Mouse (Mus musculus) skeletal muscle tissue, adult 2 months (tissue): Measurements from ENCODE around the gene Fam114a1.

Source experiments
- DNase-seq: peaks from one replicate; pipeline ENCODE4 v3.0.0-alpha.2; 2012; ENCODE audit warnings: low read depth, low spot score

Fam114a1 gene

GRCm38 (mm10) chr5:64969861-64970771, at the start of gene Fam114a1:
Gene Fam114a1 (plus strand): TSS chr5:64970071.
- DNase-seq, result peak; percentile 39

GRCm38 (mm10) chr5:64922891-64923381, 46.9 kb upstream of the Fam114a1 start:
- DNase-seq, result no peak

GRCm38 (mm10) chr5:64932215-64932614, 37.7 kb upstream of the Fam114a1 start:
- no peak for DNase-seq

- no peak for DNase-seq
Measured at GRCm38 (mm10) chr5:64932775-64933174, 37.1 kb upstream of the Fam114a1 start.

- DNase-seq, result no peak
Measured at GRCm38 (mm10) chr5:64951486-64951885, 18.4 kb upstream of the Fam114a1 start.

- DNase-seq, result no peak
Measured at GRCm38 (mm10) chr5:64954931-64955330, 14.9 kb upstream of the Fam114a1 start.

GRCm38 (mm10) chr5:64958991-64959842, 10.7 kb upstream of the Fam114a1 start:
- no peak for DNase-seq

- peak; percentile 29 for DNase-seq
Measured at GRCm38 (mm10) chr5:64959843-64960230, 10.0 kb upstream of the Fam114a1 start, which contains the start of gene Tlr6. Gene Tlr6 (minus strand): TSS chr5:64960097.

- peak; percentile 39 for DNase-seq
Measured at GRCm38 (mm10) chr5:64960857-64961391, 8.9 kb upstream of the Fam114a1 start.

- no peak for DNase-seq
Measured at GRCm38 (mm10) chr5:64963271-64963670, 6.6 kb upstream of the Fam114a1 start.

- DNase-seq, result no peak
Measured at GRCm38 (mm10) chr5:64963735-64964134, 6.1 kb upstream of the Fam114a1 start.

- peak; percentile 18 for DNase-seq
Measured at GRCm38 (mm10) chr5:64968961-64969860, 660 bp upstream of the Fam114a1 start.

- no peak for DNase-seq
Measured at GRCm38 (mm10) chr5:64975121-64975520, 5.2 kb downstream of the Fam114a1 start.

- no peak for DNase-seq
Measured at GRCm38 (mm10) chr5:64977128-64977527, 7.3 kb downstream of the Fam114a1 start.

GRCm38 (mm10) chr5:64985971-64986370, 16.1 kb downstream of the Fam114a1 start:
- DNase-seq, result no peak

GRCm38 (mm10) chr5:64989940-64990339, 20.1 kb downstream of the Fam114a1 start:
- DNase-seq, result no peak

GRCm38 (mm10) chr5:64992540-64992939, 22.7 kb downstream of the Fam114a1 start:
- peak; percentile 11 for DNase-seq

GRCm38 (mm10) chr5:64995408-64995807, 25.5 kb downstream of the Fam114a1 start:
- DNase-seq, result no peak

- no peak for DNase-seq
Measured at GRCm38 (mm10) chr5:65002940-65003824, 33.3 kb downstream of the Fam114a1 start.
